Mouse (Mus musculus): ENCODE data around the gene Col17a1. TPM values are rescaled to one million over a fixed set of nuclear protein-coding genes. Genes with fewer than 3 reads are reported as not detected.

Col17a1 gene
- polyA plus RNA-seq, 2 experiments from 2014 or later, result not detected

GRCm38 (mm10) chr19:47667601-47668000, 24.3 kb downstream of the Col17a1 start:
- ATAC-seq, result no peak

- ATAC-seq, result no peak
Observed at GRCm38 (mm10) chr19:47659765-47660408, 32.0 kb downstream of the Col17a1 start.

GRCm38 (mm10) chr19:47658914-47659535, 32.9 kb downstream of the Col17a1 start:
- no peak for ATAC-seq

GRCm38 (mm10) chr19:47654896-47655295, 37.0 kb downstream of the Col17a1 start:
- ATAC-seq, result no peak

GRCm38 (mm10) chr19:47653173-47653572, 38.7 kb downstream of the Col17a1 start:
- no peak for ATAC-seq

GRCm38 (mm10) chr19:47652255-47652654, 39.6 kb downstream of the Col17a1 start:
- ATAC-seq, result no peak

GRCm38 (mm10) chr19:47651160-47651480, 40.8 kb downstream of the Col17a1 start:
- ATAC-seq, result no peak

GRCm38 (mm10) chr19:47650366-47651159, 41.3 kb downstream of the Col17a1 start:
- no peak for ATAC-seq

GRCm38 (mm10) chr19:47649071-47649470, 42.8 kb downstream of the Col17a1 start:
- ATAC-seq, result no peak

GRCm38 (mm10) chr19:47646508-47647120, 45.3 kb downstream of the Col17a1 start:
- ATAC-seq, result no peak

GRCm38 (mm10) chr19:47645583-47645982, 46.3 kb downstream of the Col17a1 start:
- ATAC-seq, result no peak

GRCm38 (mm10) chr19:47643910-47644309, 48.0 kb downstream of the Col17a1 start:
- ATAC-seq, result no peak

GRCm38 (mm10) chr19:47635380-47635779, 56.5 kb downstream of the Col17a1 start:
- ATAC-seq, result no peak

- no peak for ATAC-seq
Observed at GRCm38 (mm10) chr19:47631799-47632198, 60.1 kb downstream of the Col17a1 start.

GRCm38 (mm10) chr19:47630381-47630780, 61.5 kb downstream of the Col17a1 start:
- no peak for ATAC-seq

GRCm38 (mm10) chr19:47629068-47629467, 62.8 kb downstream of the Col17a1 start:
- ATAC-seq, result no peak

GRCm38 (mm10) chr19:47627450-47627849, 64.4 kb downstream of the Col17a1 start:
- ATAC-seq, result no peak

- ATAC-seq, result no peak
Observed at GRCm38 (mm10) chr19:47624940-47625711, 66.8 kb downstream of the Col17a1 start.

GRCm38 (mm10) chr19:47621478-47621877, 70.4 kb downstream of the Col17a1 start:
- ATAC-seq, result no peak

GRCm38 (mm10) chr19:47613442-47613841, 78.5 kb downstream of the Col17a1 start:
- no peak for ATAC-seq

GRCm38 (mm10) chr19:47608513-47608912, 83.4 kb downstream of the Col17a1 start:
- no peak for ATAC-seq
